Mouse (Mus musculus): Measurements from ENCODE around the gene Clca2.

- no peak for TF ChIP-seq TAL1 (IDR thresholded peaks at IDR 0.05; ENCODE audit: low read length)
- no peak for TF ChIP-seq GATA1 (IDR thresholded peaks at IDR 0.05; ENCODE audit: low read length)
These were observed 49.4 kb downstream of the Clca2 start for GRCm38 (mm10) chr3:145049820-145050219.
